Mouse (Mus musculus) adrenal gland, postnatal 25 days (tissue): ENCODE results near the gene Oprd1. TPM values are rescaled to one million over a fixed set of nuclear protein-coding genes. Genes with fewer than 3 reads are reported as not detected.

Experiments used
- DNase-seq: peaks from one replicate; pipeline ENCODE4 v3.0.0; 2021; ENCODE audit warnings: mixed read lengths
- total RNA-seq: library from RNA; stranded (reverse); gene quantifications from 2 replicates; pipeline ENCODE4 v1.2.3, GENCODE M21; 2021

Oprd1 gene
- total RNA-seq, 1 experiment from 2014 or later: 1.1 TPM

GRCm38 (mm10) chr4:132133381-132133780 is 10.9 kb downstream of the Oprd1 start:
- no peak for DNase-seq

GRCm38 (mm10) chr4:132132297-132132696 is 12.0 kb downstream of the Oprd1 start:
- no peak for DNase-seq

GRCm38 (mm10) chr4:132131790-132132189 is 12.5 kb downstream of the Oprd1 start:
- DNase-seq: no peak

- DNase-seq: no peak
Measured at GRCm38 (mm10) chr4:132131116-132131515, 13.2 kb downstream of the Oprd1 start.

GRCm38 (mm10) chr4:132130645-132131044 is 13.6 kb downstream of the Oprd1 start:
- DNase-seq: no peak

GRCm38 (mm10) chr4:132130134-132130533 is 14.2 kb downstream of the Oprd1 start:
- no peak for DNase-seq

GRCm38 (mm10) chr4:132128997-132129636 is 15.2 kb downstream of the Oprd1 start:
- no peak for DNase-seq

GRCm38 (mm10) chr4:132127091-132127490 is 17.2 kb downstream of the Oprd1 start:
- no peak for DNase-seq

- peak; percentile 25 for DNase-seq
Measured at GRCm38 (mm10) chr4:132123166-132123565, 21.1 kb downstream of the Oprd1 start.

- DNase-seq: no peak
Measured at GRCm38 (mm10) chr4:132121674-132122073, 22.6 kb downstream of the Oprd1 start.

- no peak for DNase-seq
Measured at GRCm38 (mm10) chr4:132119566-132119965, 24.7 kb downstream of the Oprd1 start.

- DNase-seq: no peak
Measured at GRCm38 (mm10) chr4:132116315-132116714, 28.0 kb downstream of the Oprd1 start.

- no peak for DNase-seq
Measured at GRCm38 (mm10) chr4:132113411-132114095, 30.7 kb downstream of the Oprd1 start.

GRCm38 (mm10) chr4:132111227-132111626 is 33.1 kb downstream of the Oprd1 start:
- no peak for DNase-seq

- DNase-seq: no peak
Measured at GRCm38 (mm10) chr4:132108221-132108620, 36.1 kb downstream of the Oprd1 start.

- no peak for DNase-seq
Measured at GRCm38 (mm10) chr4:132101152-132101551, 43.1 kb downstream of the Oprd1 start.

- DNase-seq: no peak
Measured at GRCm38 (mm10) chr4:132099548-132099947, 44.7 kb downstream of the Oprd1 start.

GRCm38 (mm10) chr4:132095043-132095442 is 49.2 kb downstream of the Oprd1 start:
- DNase-seq: no peak

- no peak for DNase-seq
Measured at GRCm38 (mm10) chr4:132093928-132094327, 50.4 kb downstream of the Oprd1 start.

GRCm38 (mm10) chr4:132093136-132093535 is 51.1 kb downstream of the Oprd1 start:
- DNase-seq: no peak

GRCm38 (mm10) chr4:132088921-132089320 is 55.4 kb downstream of the Oprd1 start:
- peak; percentile 50 for DNase-seq

- DNase-seq: no peak
Measured at GRCm38 (mm10) chr4:132085114-132085513, 59.2 kb downstream of the Oprd1 start.

GRCm38 (mm10) chr4:132080492-132080983 is 63.7 kb downstream of the Oprd1 start:
- DNase-seq: no peak
